Mouse (Mus musculus) olfactory bulb, adult 2 months (tissue): Measurements from ENCODE around the gene Gmfg. TPM values are rescaled to one million over a fixed set of nuclear protein-coding genes. Genes with fewer than 3 reads are reported as not detected.

ENCODE experiments used
- H3K27ac ChIP-seq: fragments of 200-500 bp; 2 replicates; pipeline ENCODE4 v1.5.1; 2012; ENCODE audit warnings: low read depth, low read length; ENCODE audit not compliant: insufficient read depth
- H3K4me1 ChIP-seq: fragments of 200-500 bp; 2 replicates; pipeline ENCODE4 v1.6.1; 2012; ENCODE audit warnings: low read length; ENCODE audit not compliant: control insufficient read depth, insufficient read depth
- H3K4me3 ChIP-seq: fragments of 200-500 bp; 2 replicates; pipeline ENCODE4 v1.5.1; 2012; ENCODE audit warnings: mild to moderate bottlenecking, low read depth, low read length, moderate library complexity; ENCODE audit not compliant: insufficient read depth
- CTCF ChIP-seq: fragments of 200-500 bp; IDR thresholded peaks from 2 replicates; pipeline ENCODE4 v1.5.1; 2012; ENCODE audit warnings: low read depth, mild to moderate bottlenecking, low read length, moderate library complexity; ENCODE audit not compliant: insufficient read depth
- POLR2A ChIP-seq: fragments of 200-500 bp; IDR thresholded peaks from 2 replicates; pipeline ENCODE4 v1.6.1; 2012; ENCODE audit warnings: mild to moderate bottlenecking, low read depth, low read length, moderate library complexity; ENCODE audit not compliant: insufficient read depth
- WGBS: fragments of 180-500 bp; shearing (Covaris S2); methylation state at CpG from one replicate; pipeline ENCODE4 v1.1.7; 2018; 5-methylcytosine and 5-hydroxymethylcytosine counted together
- polyA plus RNA-seq: library from polyadenylated mRNA; stranded (reverse); fragments of >200 nt; gene quantifications from 2 replicates; pipeline ENCODE4 v1.2.4, GENCODE M21; 2012; ENCODE audit warnings: low replicate concordance; ENCODE audit not compliant: missing spikeins, insufficient read depth, insufficient read length

The Gmfg gene
- not detected in 2 replicates for polyA plus RNA-seq

GRCm38 (mm10) chr7:28436932-28437570 lies at the start of gene Gmfg:
Gene Gmfg, plus strand, starts transcription at chr7:28437447.
- peaks cover 6% of the 10 kb centered on the region for H3K4me1 ChIP-seq
- H3K4me3 ChIP-seq: peak within 1 kb of the TSS; percentile 63
- WGBS: 3% methylated on average over 16 of the region's 16 CpGs
- TF ChIP-seq CTCF (no peak), POLR2A (no peak)
- peak within 1 kb of the TSS; percentile 68 for H3K27ac ChIP-seq

GRCm38 (mm10) chr7:28390331-28390730 lies 46.9 kb upstream of the Gmfg start:
- Histone ChIP-seq H3K27ac (no peak overlapping the region), H3K4me1 (peaks cover 8% of the 10 kb centered on the region), H3K4me3 (no peak overlapping the region)
- TF ChIP-seq CTCF: no peak
- TF ChIP-seq POLR2A: no peak
- 97% methylated on average over 3 of the region's 3 CpGs for WGBS

- WGBS: under 1% methylated on average over 58 of the region's 58 CpGs
- TF ChIP-seq POLR2A (peak; percentile 76), CTCF (no peak)
- peaks cover 8% of the 10 kb centered on the region for H3K4me1 ChIP-seq
- H3K27ac ChIP-seq: peak within 1 kb of the TSS; percentile 6; the same call in 1 of the 2 replicates
- peak within 1 kb of the TSS; percentile 66 for H3K4me3 ChIP-seq
These were observed 44.6 kb upstream of the Gmfg start, which contains the start of the genes Med29 and Paf1 for GRCm38 (mm10) chr7:28392429-28393271. Gene Med29, minus strand, starts transcription at chr7:28392708. Gene Paf1, plus strand, starts transcription at chr7:28392951.

GRCm38 (mm10) chr7:28393272-28393951 lies 43.8 kb upstream of the Gmfg start:
- Histone ChIP-seq H3K27ac (peak overlapping the region; percentile 6; the same call in 1 of the 2 replicates), H3K4me1 (peaks cover 8% of the 10 kb centered on the region), H3K4me3 (peak overlapping the region; percentile 66)
- WGBS: 4% methylated on average over 22 of the region's 22 CpGs
- no peak for TF ChIP-seq POLR2A
- TF ChIP-seq CTCF: no peak

GRCm38 (mm10) chr7:28395425-28395824 lies 41.8 kb upstream of the Gmfg start:
- Histone ChIP-seq H3K4me1 (peaks cover 8% of the 10 kb centered on the region), H3K4me3 (no peak overlapping the region), H3K27ac (no peak overlapping the region)
- TF ChIP-seq CTCF (no peak), POLR2A (no peak)
- 98% methylated on average over 4 of the region's 4 CpGs for WGBS

- Histone ChIP-seq H3K4me3 (no peak overlapping the region), H3K4me1 (peaks cover 3% of the 10 kb centered on the region), H3K27ac (no peak overlapping the region)
- WGBS: 53% methylated on average over 3 of the region's 3 CpGs
- TF ChIP-seq POLR2A: no peak
- TF ChIP-seq CTCF: no peak
These were observed 39.2 kb upstream of the Gmfg start for GRCm38 (mm10) chr7:28398000-28398399.

GRCm38 (mm10) chr7:28398696-28399340 lies 38.4 kb upstream of the Gmfg start:
- 88% methylated on average over 10 of the region's 10 CpGs for WGBS
- TF ChIP-seq CTCF (no peak), POLR2A (no peak)
- H3K4me1 ChIP-seq: no peaks in the 10 kb centered on the region
- no peak overlapping the region for H3K4me3 ChIP-seq
- no peak overlapping the region for H3K27ac ChIP-seq

GRCm38 (mm10) chr7:28401030-28401429 lies 36.2 kb upstream of the Gmfg start:
- TF ChIP-seq POLR2A (no peak), CTCF (no peak)
- WGBS: 90% methylated on average over 1 of the region's 1 CpGs
- H3K4me3 ChIP-seq: no peak overlapping the region
- H3K4me1 ChIP-seq: no peaks in the 10 kb centered on the region
- no peak overlapping the region for H3K27ac ChIP-seq

GRCm38 (mm10) chr7:28401942-28402341 lies 35.3 kb upstream of the Gmfg start:
- no peak for TF ChIP-seq CTCF
- no peak for TF ChIP-seq POLR2A
- 90% methylated on average over 3 of the region's 3 CpGs for WGBS
- no peaks in the 10 kb centered on the region for H3K4me1 ChIP-seq
- H3K4me3 ChIP-seq: no peak overlapping the region
- no peak overlapping the region for H3K27ac ChIP-seq
